In genomic region chr17:24213186-24213585, GRCm38 (mm10) we compare ENCODE assay signal across 17 mouse cellular contexts. TPM values are rescaled to one million over a fixed set of nuclear protein-coding genes. Genes with fewer than 3 reads are reported as not detected.
DNase-seq lines count a peak whose midpoint lies in the region; ATAC-seq and TF ChIP-seq lines count a peak whose summit lies in the region.
"Had no signal": no experiment of that assay in that cellular context is flagged by ENCODE, and none has a peak within 500 bp of the region (broad histone marks: within the 10 kb centered on the region; RNA-seq: fewer than 3 reads in every experiment).

No protein-coding gene starts in this region.

- 0 out of 2 replicates have a peak, but pooled peaks cover 2% of the 10 kb centered on the region for H3K27me3 ChIP-seq in intestine, embryonic 14.5 days (replicated peaks; ENCODE audit: control insufficient read depth, insufficient read depth, low read length)
- H3K27me3 ChIP-seq in intestine, postnatal 0 days (replicated peaks; ENCODE audit: control insufficient read depth, insufficient read depth, low read length) = 0 out of 2 replicates have a peak, but pooled peaks cover 4% of the 10 kb centered on the region
- H3K27me3 ChIP-seq in lung, postnatal 0 days (replicated peaks; ENCODE audit: insufficient read depth, low read length) = 0 out of 2 replicates have a peak, but pooled peaks cover 3% of the 10 kb centered on the region
- H3K27me3 ChIP-seq in stomach, embryonic 16.5 days (ENCODE audit: control insufficient read depth, insufficient read depth, low read length) = 0 out of 2 replicates have a peak, but pooled peaks cover 1% of the 10 kb centered on the region

- ATAC-seq in intestine, embryonic 14.5 days (replicated peaks; ENCODE audit: low FRiP score, low TSS enrichment, low read depth) = no peak
- ATAC-seq in intestine, postnatal 0 days = no peak
- peak; percentile 5; the same call in 1 of the 2 replicates for ATAC-seq in lung, postnatal 0 days
- no peak for ATAC-seq in stomach, embryonic 16.5 days (ENCODE audit: insufficient read depth, low FRiP score)

- WGBS in intestine, embryonic 14.5 days = 57% methylated on average over 6 of the region's 6 CpGs
- WGBS in intestine, postnatal 0 days = 60% methylated on average over 6 of the region's 6 CpGs
- 46% methylated on average over 6 of the region's 6 CpGs for WGBS in lung, postnatal 0 days
- 37% methylated on average over 6 of the region's 6 CpGs for WGBS in stomach, embryonic 16.5 days

- TF ChIP-seq CTCF in intestine, postnatal 0 days (IDR thresholded peaks at IDR 0.05; ENCODE audit: low read depth) = no peak
- no peak for TF ChIP-seq CTCF in lung, postnatal 0 days (IDR thresholded peaks at IDR 0.05)

- TF ChIP-seq EP300 in lung, postnatal 0 days (IDR thresholded peaks at IDR 0.05) = no peak

- H3K9me3 ChIP-seq in intestine, embryonic 14.5 days (ENCODE audit: control insufficient read depth, low read length) = no peaks in the 10 kb centered on the region
- no peaks in the 10 kb centered on the region for H3K9me3 ChIP-seq in intestine, postnatal 0 days (ENCODE audit: control insufficient read depth)
- no peaks in the 10 kb centered on the region for H3K9me3 ChIP-seq in lung, postnatal 0 days (ENCODE audit: low read length)
- no peaks in the 10 kb centered on the region for H3K9me3 ChIP-seq in stomach, embryonic 16.5 days (replicated peaks; ENCODE audit: control insufficient read depth, low read length)

- H3K4me3 ChIP-seq in intestine, embryonic 14.5 days (ENCODE audit: low read depth, low read length) = no peak overlapping the region
- no peak overlapping the region for H3K4me3 ChIP-seq in intestine, postnatal 0 days (ENCODE audit: low read depth, low read length)
- H3K4me3 ChIP-seq in lung, postnatal 0 days (ENCODE audit: low read depth, low read length) = no peak overlapping the region
- H3K4me3 ChIP-seq in stomach, embryonic 16.5 days (replicated peaks; ENCODE audit: low read length) = no peak overlapping the region

- H3K27ac ChIP-seq in intestine, embryonic 14.5 days (ENCODE audit: low read depth) = peak overlapping the region; percentile 62; the same call in 1 of the 2 replicates
- H3K27ac ChIP-seq in intestine, postnatal 0 days (ENCODE audit: low read depth, low read length) = no peak overlapping the region
- 0 out of 2 replicates have a peak overlapping the region, but pooled peaks have one; percentile 16 for H3K27ac ChIP-seq in lung, postnatal 0 days (ENCODE audit: low read length)
- peak overlapping the region; percentile 48 for H3K27ac ChIP-seq in stomach, embryonic 16.5 days (ENCODE audit: low read length)
- H3K27ac ChIP-seq: liver, embryonic 14.5 days had no signal

- no peak overlapping the region for H3K9ac ChIP-seq in intestine, embryonic 14.5 days (ENCODE audit: low read length)
- H3K9ac ChIP-seq in intestine, postnatal 0 days (ENCODE audit: low read depth, low read length) = no peak overlapping the region
- H3K9ac ChIP-seq in lung, postnatal 0 days (replicated peaks; ENCODE audit: low read depth) = no peak overlapping the region
- no peak overlapping the region for H3K9ac ChIP-seq in stomach, embryonic 16.5 days (ENCODE audit: low read length)
- H3K9ac ChIP-seq: liver, embryonic 14.5 days had no signal

- H3K4me1 ChIP-seq in intestine, embryonic 14.5 days (replicated peaks; ENCODE audit: control insufficient read depth, insufficient read depth, low read length) = peaks cover 46% of the 10 kb centered on the region
- peaks cover 8% of the 10 kb centered on the region for H3K4me1 ChIP-seq in intestine, postnatal 0 days (replicated peaks; ENCODE audit: control insufficient read depth, insufficient read depth, low read length)
- peaks cover 21% of the 10 kb centered on the region for H3K4me1 ChIP-seq in lung, postnatal 0 days (ENCODE audit: insufficient read depth, low read depth, low read length)
- peaks cover 43% of the 10 kb centered on the region for H3K4me1 ChIP-seq in stomach, embryonic 16.5 days (ENCODE audit: control insufficient read depth, insufficient read depth, low read length)

- peak overlapping the region; percentile 90 for H3K4me2 ChIP-seq in intestine, embryonic 14.5 days (ENCODE audit: low read length)
- no peak overlapping the region for H3K4me2 ChIP-seq in intestine, postnatal 0 days (replicated peaks; ENCODE audit: low read depth)
- no peak overlapping the region for H3K4me2 ChIP-seq in lung, postnatal 0 days (replicated peaks; ENCODE audit: low read depth, low read length)
- H3K4me2 ChIP-seq in stomach, embryonic 16.5 days (ENCODE audit: low read depth, low read length) = peak overlapping the region; percentile 7; the same call in 1 of the 2 replicates

- no peak for DNase-seq in intestine, embryonic 14.5 days (ENCODE audit: low spot score)
- DNase-seq in urinary bladder, postnatal 14 days (ENCODE audit: low spot score) = peak; percentile 35
- DNase-seq in urinary bladder, postnatal 10 days (ENCODE audit: low spot score) = no peak
- peak; percentile 67 for DNase-seq in lung, postnatal 0 days (ENCODE audit: low spot score)
- DNase-seq in left cerebral cortex, adult 8-10 months (ENCODE audit: low spot score in 2 of 2) = no peak
- no peak for DNase-seq in thymus, postnatal 4 days
- DNase-seq: adrenal gland, adult 2 months; cerebellum, adult 11 months; cerebellum, postnatal 14 days; gastrocnemius, postnatal 10 days; kidney, adult 11 months; kidney, postnatal 25 days; thymus, postnatal 25 days had no signal

- peaks cover 30% of the 10 kb centered on the region for H3K36me3 ChIP-seq in intestine, embryonic 14.5 days (ENCODE audit: control insufficient read depth, insufficient read depth, low read length)
- peaks cover 21% of the 10 kb centered on the region for H3K36me3 ChIP-seq in intestine, postnatal 0 days (ENCODE audit: control insufficient read depth, insufficient read depth)
- H3K36me3 ChIP-seq in lung, postnatal 0 days (ENCODE audit: insufficient read depth, low read length) = peaks cover 10% of the 10 kb centered on the region; the same call in 1 of the 2 replicates
- 0 out of 2 replicates have a peak, but pooled peaks cover 4% of the 10 kb centered on the region for H3K36me3 ChIP-seq in stomach, embryonic 16.5 days (ENCODE audit: control insufficient read depth, insufficient read depth, low read length)

RNA-seq across cellular contexts. Expression of gene Ntn3, which starts 3.9 kb away (rescaled TPM):
- 7.8 and 8.7 TPM in 2 replicates for polyA plus RNA-seq in intestine, embryonic 14.5 days (2014; fragmentation: Nextera tagmentation; extraction: Ambion mirVana)
- 2.0 and 2.1 TPM in 2 replicates for polyA plus RNA-seq in intestine, postnatal 0 days (2015; fragmentation: Nextera tagmentation; extraction: Ambion mirVana)
- polyA plus RNA-seq in lung, postnatal 0 days (2015; fragmentation: Nextera tagmentation; extraction: Ambion mirVana) = 2.3 and 2.5 TPM in 2 replicates
- 4.0 and 5.4 TPM in 2 replicates for polyA plus RNA-seq in stomach, embryonic 16.5 days (2015; fragmentation: Nextera tagmentation; extraction: Ambion mirVana)
- total RNA-seq in left cerebral cortex, adult 8-10 months (2022) = 10 to 100 TPM in 2 of 4 experiments, 1 to 10 TPM in 2; 9.5 to 10.6 (median 9.9) TPM
- total RNA-seq: megakaryocyte, adult 5-6 weeks had no signal

RNA-seq across cellular contexts. Expression of gene Tedc2, which starts 7.5 kb away (rescaled TPM):
- polyA plus RNA-seq in intestine, embryonic 14.5 days (2014; fragmentation: Nextera tagmentation; extraction: Ambion mirVana) = 13.5 and 14.4 TPM in 2 replicates
- polyA plus RNA-seq in intestine, postnatal 0 days (2015; fragmentation: Nextera tagmentation; extraction: Ambion mirVana) = 6.8 and 7.3 TPM in 2 replicates
- 5.3 and 6.3 TPM in 2 replicates for polyA plus RNA-seq in lung, postnatal 0 days (2015; fragmentation: Nextera tagmentation; extraction: Ambion mirVana)
- 7.6 and 9.7 TPM in 2 replicates for polyA plus RNA-seq in stomach, embryonic 16.5 days (2015; fragmentation: Nextera tagmentation; extraction: Ambion mirVana)
- 10 to 100 TPM in 2 of 4 experiments, 1 to 10 TPM in 2; 8.6 to 10.2 (median 10.1) TPM for total RNA-seq in left cerebral cortex, adult 8-10 months (2022)

RNA-seq across cellular contexts. Expression of gene Tbc1d24, which starts 7.8 kb away (rescaled TPM):
- polyA plus RNA-seq in intestine, embryonic 14.5 days (2014; fragmentation: Nextera tagmentation; extraction: Ambion mirVana) = 4.8 and 5.8 TPM in 2 replicates
- polyA plus RNA-seq in intestine, postnatal 0 days (2015; fragmentation: Nextera tagmentation; extraction: Ambion mirVana) = 3.1 and 3.4 TPM in 2 replicates
- 1.8 and 1.9 TPM in 2 replicates for polyA plus RNA-seq in lung, postnatal 0 days (2015; fragmentation: Nextera tagmentation; extraction: Ambion mirVana)
- 3.6 and 5.4 TPM in 2 replicates for polyA plus RNA-seq in stomach, embryonic 16.5 days (2015; fragmentation: Nextera tagmentation; extraction: Ambion mirVana)
- 10 to 100 TPM; 59.5 to 65.9 (median 63.6) TPM for total RNA-seq in left cerebral cortex, adult 8-10 months (2022)

RNA-seq across cellular contexts. Expression of gene Ccnf, which starts 38.1 kb away (rescaled TPM):
- polyA plus RNA-seq in intestine, embryonic 14.5 days (2014; fragmentation: Nextera tagmentation; extraction: Ambion mirVana) = 59.8 and 65.5 TPM in 2 replicates
- polyA plus RNA-seq in intestine, postnatal 0 days (2015; fragmentation: Nextera tagmentation; extraction: Ambion mirVana) = 7.8 and 8.6 TPM in 2 replicates
- 2.8 and 4.5 TPM in 2 replicates for polyA plus RNA-seq in lung, postnatal 0 days (2015; fragmentation: Nextera tagmentation; extraction: Ambion mirVana)
- 50.2 and 51.8 TPM in 2 replicates for polyA plus RNA-seq in stomach, embryonic 16.5 days (2015; fragmentation: Nextera tagmentation; extraction: Ambion mirVana)
- 1 to 10 TPM; 4.9 to 6.4 (median 5.3) TPM for total RNA-seq in left cerebral cortex, adult 8-10 months (2022)

RNA-seq across cellular contexts. Expression of gene Atp6v0c, which starts 43.7 kb away (rescaled TPM):
- 556 and 564 TPM in 2 replicates for polyA plus RNA-seq in intestine, embryonic 14.5 days (2014; fragmentation: Nextera tagmentation; extraction: Ambion mirVana)
- polyA plus RNA-seq in intestine, postnatal 0 days (2015; fragmentation: Nextera tagmentation; extraction: Ambion mirVana) = 1,362 and 1,364 TPM in 2 replicates
- 566 and 620 TPM in 2 replicates for polyA plus RNA-seq in lung, postnatal 0 days (2015; fragmentation: Nextera tagmentation; extraction: Ambion mirVana)
- polyA plus RNA-seq in stomach, embryonic 16.5 days (2015; fragmentation: Nextera tagmentation; extraction: Ambion mirVana) = 504 and 564 TPM in 2 replicates
- total RNA-seq in left cerebral cortex, adult 8-10 months (2022) = 1,000 to 10,000 TPM; 1,111 to 1,205 (median 1,168) TPM

Comparison
In these comparisons a context has a peak if more than half of its experiments do, and no peak if none do; other contexts are left out.
1. DNase-seq: peak in urinary bladder, postnatal 14 days (single experiment) and lung, postnatal 0 days (single experiment); none in intestine, embryonic 14.5 days (single experiment), urinary bladder, postnatal 10 days (single experiment), left cerebral cortex, adult 8-10 months (0 of 2) and thymus, postnatal 4 days (single experiment).
2. H3K4me2 ChIP-seq: peak in intestine, embryonic 14.5 days (single experiment) and stomach, embryonic 16.5 days (single experiment); none in intestine, postnatal 0 days (single experiment) and lung, postnatal 0 days (single experiment).